Mouse (Mus musculus) olfactory bulb, adult 2 months (tissue): ENCODE results near the gene Mef2b. TPM values are rescaled to one million over a fixed set of nuclear protein-coding genes. Genes with fewer than 3 reads are reported as not detected.

ENCODE experiments used
- H3K27ac ChIP-seq: fragments of 200-500 bp; 2 replicates; pipeline ENCODE4 v1.5.1; 2012; ENCODE audit warnings: low read depth, low read length; ENCODE audit not compliant: insufficient read depth
- H3K4me1 ChIP-seq: fragments of 200-500 bp; 2 replicates; pipeline ENCODE4 v1.6.1; 2012; ENCODE audit warnings: low read length; ENCODE audit not compliant: control insufficient read depth, insufficient read depth
- H3K4me3 ChIP-seq: fragments of 200-500 bp; 2 replicates; pipeline ENCODE4 v1.5.1; 2012; ENCODE audit warnings: mild to moderate bottlenecking, low read depth, low read length, moderate library complexity; ENCODE audit not compliant: insufficient read depth
- CTCF ChIP-seq: fragments of 200-500 bp; IDR thresholded peaks from 2 replicates; pipeline ENCODE4 v1.5.1; 2012; ENCODE audit warnings: low read depth, mild to moderate bottlenecking, low read length, moderate library complexity; ENCODE audit not compliant: insufficient read depth
- POLR2A ChIP-seq: fragments of 200-500 bp; IDR thresholded peaks from 2 replicates; pipeline ENCODE4 v1.6.1; 2012; ENCODE audit warnings: mild to moderate bottlenecking, low read depth, low read length, moderate library complexity; ENCODE audit not compliant: insufficient read depth
- WGBS: fragments of 180-500 bp; shearing (Covaris S2); methylation state at CpG from one replicate; pipeline ENCODE4 v1.1.7; 2018; 5-methylcytosine and 5-hydroxymethylcytosine counted together
- polyA plus RNA-seq: library from polyadenylated mRNA; stranded (reverse); fragments of >200 nt; gene quantifications from 2 replicates; pipeline ENCODE4 v1.2.4, GENCODE M21; 2012; ENCODE audit warnings: low replicate concordance; ENCODE audit not compliant: missing spikeins, insufficient read depth, insufficient read length

The Mef2b gene
- polyA plus RNA-seq, 1 experiment = not detected

DNA sequence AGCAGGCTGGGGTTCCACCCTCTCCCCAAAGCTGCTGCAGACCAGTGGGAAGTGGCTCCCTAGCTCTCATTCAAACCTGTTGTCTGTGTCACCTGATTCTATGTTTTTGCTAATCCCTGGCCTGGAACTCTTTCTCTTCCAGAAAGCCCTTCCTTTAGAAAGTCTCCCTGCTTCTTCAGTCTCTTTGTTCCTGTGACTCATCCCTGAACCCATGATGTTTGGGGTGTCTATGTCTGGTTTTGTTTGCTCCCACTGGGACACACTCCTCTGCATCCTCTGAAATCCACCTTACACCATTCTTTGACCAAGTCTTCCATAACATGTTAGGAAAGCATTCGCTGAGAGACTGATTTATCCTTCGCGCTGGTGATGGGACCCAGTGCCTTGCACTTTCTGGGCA lies 9.4 kb upstream of the Mef2b start:
- H3K27ac ChIP-seq = peak overlapping the region; percentile 81
- no peak for TF ChIP-seq POLR2A
- TF ChIP-seq CTCF = no peak
- peaks cover 28% of the 10 kb centered on the region for H3K4me1 ChIP-seq
- 86% methylated on average over 3 of the region's 3 CpGs for WGBS
- H3K4me3 ChIP-seq = no peak overlapping the region

DNA sequence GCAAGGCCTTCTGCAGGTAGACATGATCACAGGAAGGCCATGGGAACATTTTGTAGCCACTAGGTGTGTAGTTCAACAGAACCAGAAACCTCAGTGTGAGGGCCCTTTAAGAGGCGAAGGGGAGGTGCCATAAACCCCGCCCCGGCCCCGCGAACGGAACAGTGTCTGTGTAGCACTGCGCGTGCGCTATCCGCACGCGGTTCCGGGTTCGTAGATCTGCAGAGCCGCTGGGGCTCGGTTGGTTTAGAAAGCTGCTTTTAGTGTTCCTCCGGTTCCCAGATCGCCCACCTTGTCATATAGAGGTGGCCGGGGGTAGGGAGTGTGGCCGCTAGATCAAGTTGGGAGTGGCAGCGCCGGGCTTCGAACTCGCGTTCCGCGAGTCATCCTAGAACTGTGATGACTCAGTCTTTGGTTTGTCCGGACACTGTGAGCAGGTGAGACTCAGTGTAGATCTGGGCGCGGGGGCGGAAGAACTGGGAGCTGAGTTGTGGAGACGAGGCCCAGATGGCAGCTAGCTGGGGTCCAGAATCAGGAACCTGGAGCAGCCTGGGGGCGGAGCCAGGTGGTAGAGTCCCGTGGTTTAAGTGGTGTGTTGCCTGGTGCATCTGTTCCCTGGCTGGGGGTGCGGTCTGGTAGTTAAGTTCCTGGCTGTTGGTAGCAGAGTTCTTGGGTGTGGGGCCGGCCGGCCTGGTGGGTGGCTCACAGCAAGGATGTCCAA lies 8.2 kb upstream of the Mef2b start, which contains the start of gene Nr2c2ap:
Gene Nr2c2ap, plus strand, starts transcription at position 168 of the 718 bp plus-strand sequence.
- peaks cover 28% of the 10 kb centered on the region for H3K4me1 ChIP-seq
- H3K4me3 ChIP-seq = peak within 1 kb of the TSS; percentile 61
- peak; percentile 49; the same call in 1 of the 2 replicates for TF ChIP-seq POLR2A
- TF ChIP-seq CTCF = no peak
- WGBS = 2% methylated on average over 37 of the region's 37 CpGs
- H3K27ac ChIP-seq = peak within 1 kb of the TSS; percentile 81

DNA sequence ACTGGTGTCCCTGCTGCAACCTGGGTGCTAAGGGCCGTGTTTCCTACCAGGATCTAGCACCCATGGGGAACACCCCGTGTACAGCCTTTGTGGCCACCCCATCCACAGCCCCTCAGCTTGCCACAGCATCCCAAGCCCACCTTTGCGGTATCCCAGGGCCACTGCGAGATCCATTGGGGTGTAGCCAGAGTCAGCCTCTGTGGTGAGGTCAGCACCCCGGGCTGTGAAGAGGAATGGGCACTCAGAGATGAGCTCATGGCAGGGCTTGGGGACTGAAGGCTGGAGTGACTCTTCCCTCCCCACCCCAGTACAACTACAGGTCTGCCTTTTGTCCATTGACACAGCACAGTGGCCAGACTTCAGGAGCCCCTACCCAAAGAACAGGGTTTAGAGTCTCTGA lies 5.4 kb upstream of the Mef2b start:
- whole genome bisulfite sequencing = 91% methylated on average over 5 of the region's 5 CpGs
- TF ChIP-seq CTCF (no peak), POLR2A (no peak)
- no peak overlapping the region for H3K4me3 ChIP-seq
- peaks cover 31% of the 10 kb centered on the region for H3K4me1 ChIP-seq
- no peak overlapping the region for H3K27ac ChIP-seq

DNA sequence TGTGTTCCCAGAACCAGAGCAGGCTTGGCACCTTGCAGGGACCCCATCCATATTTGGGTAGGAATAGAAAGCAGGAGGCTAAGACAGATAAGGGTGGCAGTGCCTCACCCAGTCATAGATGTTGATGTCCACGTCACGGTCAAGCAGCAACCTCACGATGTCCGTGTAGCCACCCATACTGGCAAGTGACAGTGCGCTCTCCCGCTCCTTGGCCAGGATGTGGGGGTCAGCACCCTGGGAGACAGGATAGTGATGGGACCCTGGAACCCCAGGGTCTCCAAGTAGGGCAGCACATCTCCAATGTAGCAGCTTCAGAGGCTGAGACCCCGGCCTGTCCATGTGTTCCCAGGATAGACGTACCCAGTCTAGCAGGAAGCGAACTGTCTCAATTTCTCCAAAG lies 4.6 kb upstream of the Mef2b start:
- TF ChIP-seq POLR2A (no peak), CTCF (no peak)
- H3K4me1 ChIP-seq = peaks cover 23% of the 10 kb centered on the region
- 90% methylated on average over 9 of the region's 9 CpGs for WGBS
- H3K4me3 ChIP-seq = no peak overlapping the region
- H3K27ac ChIP-seq = no peak overlapping the region

DNA sequence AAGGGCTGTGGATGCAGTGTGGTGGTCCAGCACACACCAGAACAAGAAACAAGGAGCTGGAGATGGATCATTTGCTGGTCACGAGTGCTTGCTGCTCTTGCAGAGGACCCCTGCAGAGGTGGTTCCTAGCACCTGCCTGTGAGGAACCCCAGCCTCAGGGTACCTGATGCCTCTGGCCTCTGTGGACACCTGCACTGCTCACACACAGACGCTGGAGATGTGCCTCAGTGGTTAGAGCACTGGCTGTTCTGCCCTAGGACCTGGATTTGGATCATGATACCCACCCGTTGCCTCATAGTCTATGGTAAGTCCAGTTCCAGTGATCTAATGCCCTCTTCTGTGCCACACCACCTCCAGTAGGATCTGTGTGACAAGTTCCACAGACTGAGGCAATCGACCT lies 2.9 kb upstream of the Mef2b start:
- WGBS = 87% methylated on average over 4 of the region's 4 CpGs
- TF ChIP-seq CTCF (no peak), POLR2A (no peak)
- Histone ChIP-seq H3K27ac (no peak overlapping the region), H3K4me3 (no peak overlapping the region), H3K4me1 (peaks cover 18% of the 10 kb centered on the region)

DNA sequence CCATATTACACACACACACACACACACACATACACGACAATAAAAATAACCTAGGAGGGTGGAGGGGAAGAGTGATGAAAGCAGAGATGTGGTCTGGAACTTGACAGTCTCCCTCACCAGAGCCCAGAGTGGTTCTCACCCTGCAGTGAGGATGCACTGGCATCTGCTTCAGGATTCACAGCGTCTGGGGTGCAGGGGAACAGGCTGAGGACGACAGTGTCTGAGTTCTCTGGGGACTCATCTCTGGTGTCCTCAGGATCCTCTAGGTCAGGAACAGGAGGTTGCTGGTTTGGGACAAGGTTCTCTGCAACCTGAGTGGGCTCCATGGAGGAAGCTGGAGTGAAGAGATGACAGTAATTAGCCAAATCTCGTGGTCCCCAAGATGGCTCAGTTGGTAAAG lies 1.6 kb upstream of the Mef2b start:
- Histone ChIP-seq H3K27ac (no peak overlapping the region), H3K4me1 (peaks cover 11% of the 10 kb centered on the region; the same call in 1 of the 2 replicates), H3K4me3 (no peak overlapping the region)
- no peak for TF ChIP-seq CTCF
- no peak for TF ChIP-seq POLR2A
- 72% methylated on average over 4 of the region's 4 CpGs for WGBS

DNA sequence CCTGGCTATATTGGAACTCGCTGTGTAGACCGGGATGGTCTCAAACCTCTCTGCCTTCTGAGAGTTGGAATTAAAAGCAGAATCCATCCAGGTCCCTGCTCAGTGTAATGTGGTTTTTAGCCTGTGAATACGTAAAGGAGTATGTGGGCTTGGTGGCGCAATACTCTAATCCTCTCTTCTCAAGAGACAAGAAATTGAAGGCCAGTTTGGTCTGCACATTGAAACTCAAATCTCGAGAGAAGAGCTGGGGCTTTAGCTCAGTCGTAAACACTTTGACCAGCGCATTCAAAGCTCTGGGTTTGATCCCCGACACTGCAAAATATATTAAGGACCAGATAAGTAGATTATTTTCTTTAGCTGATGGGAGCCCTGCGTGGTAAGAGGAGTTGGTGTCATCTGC lies 470 bp downstream of the Mef2b start:
- Histone ChIP-seq H3K27ac (0 out of 2 replicates have a peak overlapping the region, but pooled peaks have one; percentile 77), H3K4me1 (peaks cover 11% of the 10 kb centered on the region; the same call in 1 of the 2 replicates), H3K4me3 (peak overlapping the region; percentile 95)
- no peak for TF ChIP-seq POLR2A
- TF ChIP-seq CTCF = no peak
- 6% methylated on average over 9 of the region's 9 CpGs for WGBS

DNA sequence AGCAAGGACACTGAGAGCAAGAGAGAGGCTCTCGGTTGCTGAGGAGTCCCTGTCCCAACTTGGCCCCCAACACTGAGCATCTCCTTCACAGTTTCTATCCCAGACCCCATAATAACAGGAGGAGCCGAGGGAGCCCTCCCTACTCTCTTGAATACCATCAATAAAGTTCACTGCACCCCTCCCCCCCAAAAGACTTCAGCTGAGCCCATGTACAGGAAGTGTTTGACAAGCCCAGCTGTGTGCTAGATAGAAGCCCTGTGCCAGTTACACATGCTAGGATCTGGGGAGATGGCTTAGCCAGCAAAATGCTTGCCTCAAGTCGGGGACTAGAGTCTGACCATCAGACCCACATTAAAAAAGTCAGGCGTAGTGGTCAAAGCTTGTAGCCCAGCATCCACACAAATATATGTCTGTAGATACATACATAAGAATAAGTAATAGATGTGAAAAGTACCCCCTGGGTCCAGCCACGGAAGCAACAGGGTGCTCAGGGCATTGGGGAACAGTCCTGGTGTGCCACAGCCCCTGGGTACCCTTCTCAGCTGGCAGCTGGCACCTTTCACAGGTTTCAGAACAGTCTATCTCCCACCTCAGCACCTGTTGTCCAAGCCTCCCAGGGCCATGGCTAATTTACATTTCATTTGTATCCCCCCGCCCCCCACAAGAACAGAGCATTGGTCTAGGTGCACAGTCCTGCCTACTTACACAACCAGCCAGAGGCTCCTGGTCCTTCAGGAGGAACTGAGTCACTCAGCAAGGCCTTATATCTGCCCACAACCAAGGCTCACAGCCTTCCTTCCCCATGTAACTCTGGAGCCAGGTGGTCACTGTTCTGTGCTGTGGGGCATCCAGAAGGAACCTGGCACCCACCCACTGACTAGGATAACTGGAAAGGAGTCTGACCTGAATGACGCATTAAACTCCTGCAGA lies 8.4 kb downstream of the Mef2b start:
- WGBS = 83% methylated on average over 7 of the region's 7 CpGs
- TF ChIP-seq CTCF (no peak), POLR2A (no peak)
- peaks cover 5% of the 10 kb centered on the region for H3K4me1 ChIP-seq
- H3K27ac ChIP-seq = no peak overlapping the region
- H3K4me3 ChIP-seq = no peak overlapping the region

DNA sequence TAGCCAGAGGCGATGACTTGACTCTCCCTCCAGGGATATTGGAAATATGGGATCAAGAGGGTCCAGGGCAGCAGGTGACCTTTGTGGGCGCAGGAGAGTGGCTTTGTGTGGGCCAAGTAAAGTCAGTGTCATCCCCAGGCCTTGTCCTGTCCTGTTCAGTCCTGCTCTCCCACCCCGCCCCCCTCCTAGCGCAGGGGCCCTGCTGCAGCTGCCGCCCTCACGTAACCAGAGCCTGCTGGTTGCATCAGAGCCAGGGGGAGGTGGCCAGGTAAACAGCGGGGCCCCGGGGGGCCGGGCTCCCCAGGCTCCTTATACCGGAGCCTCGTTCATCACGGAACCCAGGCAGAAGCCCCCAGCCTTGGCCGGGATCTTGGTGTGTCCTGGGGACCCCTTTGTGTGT lies 10.6 kb downstream of the Mef2b start:
- no peak for TF ChIP-seq POLR2A
- no peak for TF ChIP-seq CTCF
- WGBS = 20% methylated on average over 13 of the region's 13 CpGs
- Histone ChIP-seq H3K4me3 (no peak overlapping the region), H3K27ac (no peak overlapping the region), H3K4me1 (peaks cover 5% of the 10 kb centered on the region)
